Mouse (Mus musculus): ENCODE measurements around the gene Tmem263.

GRCm38 (mm10) chr10:85128453-85128852 is 26.0 kb downstream of the Tmem263 start:
- TF ChIP-seq GATA1 (IDR thresholded peaks at IDR 0.05; ENCODE audit: low read depth, low read length): no peak
- no peak for TF ChIP-seq EP300 (IDR thresholded peaks at IDR 0.05; ENCODE audit: low read depth in 1 of 2, low read length in 2 of 2)
- TF ChIP-seq TAL1 (IDR thresholded peaks at IDR 0.05; ENCODE audit: low read length): no peak
- TF ChIP-seq SIN3A (IDR thresholded peaks at IDR 0.05; ENCODE audit: low read length): peak; percentile 99
- TF ChIP-seq CHD1 (IDR thresholded peaks at IDR 0.05; ENCODE audit: low read depth, low read length): no peak
- no peak for TF ChIP-seq USF1 (IDR thresholded peaks at IDR 0.05; ENCODE audit: low read depth, low read length)
- TF ChIP-seq MAX (IDR thresholded peaks at IDR 0.05; ENCODE audit: low read length): peak; percentile 70
- TF ChIP-seq CTCF (IDR thresholded peaks at IDR 0.05 in 2 of 3, conservative IDR thresholded peaks at IDR 0.05 in 1 of 3; ENCODE audit: control insufficient read depth in 1 of 3, insufficient read depth in 1 of 3, low read depth in 2 of 3, low read length in 3 of 3, poor library complexity in 1 of 3, severe bottlenecking in 1 of 3): no peak
- TF ChIP-seq CHD2 (IDR thresholded peaks at IDR 0.05; ENCODE audit: low read length): no peak
- TF ChIP-seq POLR2A (IDR thresholded peaks at IDR 0.05; ENCODE audit: control insufficient read depth in 1 of 2, insufficient read depth in 1 of 2, low read depth in 1 of 2, low read length in 2 of 2, poor library complexity in 1 of 2): no peak
- no peak for TF ChIP-seq POLR2AphosphoS2 (IDR thresholded peaks at IDR 0.05; ENCODE audit: low read length)
